Mouse (Mus musculus) MEL (cell line): ENCODE measurements around the gene Smad6. TPM values are rescaled to one million over a fixed set of nuclear protein-coding genes. Genes with fewer than 3 reads are reported as not detected.

Source experiments
- DNase-seq: peaks from one replicate; pipeline ENCODE4 v3.0.0; 2011; ENCODE audit warnings: low read depth, low spot score
- H3K27ac ChIP-seq: 2 replicates; pipeline ENCODE4 v1.5.1; 2012; ENCODE audit warnings: low read depth, mild to moderate bottlenecking, control low read depth, low read length, moderate library complexity; ENCODE audit not compliant: control insufficient read depth
- H3K27me3 ChIP-seq, 2 experiments: fragments of 150-350 bp in 1 of 2; sonication (generic) in 1 of 2; 2 replicates each; pipeline ENCODE4 v1.6.1; 2012; ENCODE audit warnings: low read length in 2 of 2, mild to moderate bottlenecking in 2 of 2, improper control_type of control experiment in 1 of 2, moderate library complexity in 1 of 2; ENCODE audit not compliant: insufficient read depth in 2 of 2, control insufficient read depth in 1 of 2
- H3K36me3 ChIP-seq, 2 experiments: 2 replicates each; pipeline ENCODE4 v1.6.1; 2012 to 2014; ENCODE audit warnings: low read length in 2 of 2, improper control_type of control experiment in 1 of 2, inconsistent platforms in 1 of 2, mild to moderate bottlenecking in 1 of 2; ENCODE audit not compliant: insufficient read depth in 2 of 2, control insufficient read depth in 1 of 2
- H3K4me1 ChIP-seq, 2 experiments: fragments of 150-350 bp in 1 of 2; sonication (generic) in 1 of 2; 2 replicates each; pipeline ENCODE4 v1.6.1; 2012; ENCODE audit warnings: low read length in 2 of 2, improper control_type of control experiment in 1 of 2, mild to moderate bottlenecking in 1 of 2; ENCODE audit not compliant: insufficient read depth in 2 of 2, control insufficient read depth in 1 of 2
- H3K4me3 ChIP-seq, 2 experiments: fragments of 150-350 bp in 1 of 2; sonication (generic) in 1 of 2; 2 replicates each; pipeline ENCODE4 v1.5.1; 2012; ENCODE audit warnings: low read depth in 2 of 2, low read length in 2 of 2, mild to moderate bottlenecking in 2 of 2, moderate library complexity in 2 of 2, control low read depth in 1 of 2, improper control_type of control experiment in 1 of 2; ENCODE audit not compliant: control insufficient read depth in 1 of 2, insufficient read depth in 1 of 2
- H3K79me2 ChIP-seq: 2 replicates; pipeline ENCODE4 v1.6.1; 2012; ENCODE audit warnings: mild to moderate bottlenecking, low read length, moderate library complexity; ENCODE audit not compliant: control insufficient read depth, poor library complexity, insufficient read depth
- H3K9ac ChIP-seq: 2 replicates; pipeline ENCODE4 v1.6.1; 2012; ENCODE audit warnings: low read depth, mild to moderate bottlenecking, control low read depth, low read length, moderate library complexity; ENCODE audit not compliant: control insufficient read depth, poor library complexity, severe bottlenecking
- H3K9me3 ChIP-seq: fragments of 150-350 bp; sonication (generic); replicated peaks from 2 replicates; pipeline ENCODE4 v1.6.1; 2012; ENCODE audit warnings: mild to moderate bottlenecking, low read length, improper control_type of control experiment, moderate library complexity; ENCODE audit not compliant: insufficient read depth
- BHLHE40 ChIP-seq: IDR thresholded peaks from 2 replicates; pipeline ENCODE4 v1.6.1; 2012; ENCODE audit warnings: low read depth, mild to moderate bottlenecking, inconsistent platforms, low read length, improper control_type of control experiment, borderline replicate concordance
- E2F4 ChIP-seq: IDR thresholded peaks from 2 replicates; pipeline ENCODE4 v1.6.1; 2011; ENCODE audit warnings: low read depth, low read length, improper control_type of control experiment, borderline replicate concordance
- ELF1 ChIP-seq: IDR thresholded peaks from 2 replicates; pipeline ENCODE4 v1.6.1; 2014; ENCODE audit warnings: low read depth, mild to moderate bottlenecking, inconsistent platforms, low read length, improper control_type of control experiment, moderate library complexity
- HCFC1 ChIP-seq: IDR thresholded peaks from 2 replicates; pipeline ENCODE4 v1.6.1; 2012; ENCODE audit warnings: low read depth, mild to moderate bottlenecking, inconsistent platforms, low read length, improper control_type of control experiment, moderate library complexity
- KAT2A ChIP-seq: conservative IDR thresholded peaks from 2 replicates; pipeline ENCODE4 v1.6.1; 2012; ENCODE audit warnings: low read depth, low read length, improper control_type of control experiment, inconsistent platforms
- MAZ ChIP-seq: IDR thresholded peaks from 2 replicates; pipeline ENCODE4 v1.6.1; 2012; ENCODE audit warnings: low read depth, mild to moderate bottlenecking, inconsistent platforms, low read length, improper control_type of control experiment
- POLR2AphosphoS2 ChIP-seq: IDR thresholded peaks from 2 replicates; pipeline ENCODE4 v1.6.1; 2011; ENCODE audit warnings: low read length, improper control_type of control experiment
- UBTF ChIP-seq: IDR thresholded peaks from 2 replicates; pipeline ENCODE4 v1.6.1; 2012; ENCODE audit warnings: low read depth, mild to moderate bottlenecking, inconsistent platforms, low read length, improper control_type of control experiment, moderate library complexity, borderline replicate concordance; ENCODE audit not compliant: insufficient read depth
- ZKSCAN1 ChIP-seq: IDR thresholded peaks from 2 replicates; pipeline ENCODE4 v1.6.1; 2012; ENCODE audit warnings: low read depth, mild to moderate bottlenecking, inconsistent platforms, low read length, improper control_type of control experiment, moderate library complexity
- ZMIZ1 ChIP-seq: IDR thresholded peaks from 2 replicates; pipeline ENCODE4 v1.6.1; 2012; ENCODE audit warnings: low read depth, mild to moderate bottlenecking, inconsistent platforms, low read length, improper control_type of control experiment, moderate library complexity
- ZNF384 ChIP-seq: IDR thresholded peaks from 2 replicates; pipeline ENCODE4 v1.6.1; 2012; ENCODE audit warnings: low read depth, mild to moderate bottlenecking, inconsistent platforms, low read length, improper control_type of control experiment
- polyA plus RNA-seq, 2 experiments: library from polyadenylated mRNA; stranded (reverse) in 1 of 2; unstranded in 1 of 2; fragments of >175 nt in 1 of 2; fragments of >200 nt in 1 of 2; gene quantifications; 2 replicates each; pipeline versions ENCODE4 v1.2.1 to v1.2.4; 2012; ENCODE audit warnings: low replicate concordance in 2 of 2, low read depth in 1 of 2; ENCODE audit not compliant: insufficient read length in 2 of 2, insufficient read depth in 1 of 2, missing spikeins in 1 of 2
- total RNA-seq: library from RNA; depleted of rRNA; stranded (reverse); fragments of 300-350 nt; gene quantifications from 2 replicates; pipeline ENCODE4 v1.2.3, GENCODE M21; 2012

Smad6 gene
- total and polyA plus RNA-seq, 3 experiments: 2.2 to 3.9 TPM; not detected in 1

DNA sequence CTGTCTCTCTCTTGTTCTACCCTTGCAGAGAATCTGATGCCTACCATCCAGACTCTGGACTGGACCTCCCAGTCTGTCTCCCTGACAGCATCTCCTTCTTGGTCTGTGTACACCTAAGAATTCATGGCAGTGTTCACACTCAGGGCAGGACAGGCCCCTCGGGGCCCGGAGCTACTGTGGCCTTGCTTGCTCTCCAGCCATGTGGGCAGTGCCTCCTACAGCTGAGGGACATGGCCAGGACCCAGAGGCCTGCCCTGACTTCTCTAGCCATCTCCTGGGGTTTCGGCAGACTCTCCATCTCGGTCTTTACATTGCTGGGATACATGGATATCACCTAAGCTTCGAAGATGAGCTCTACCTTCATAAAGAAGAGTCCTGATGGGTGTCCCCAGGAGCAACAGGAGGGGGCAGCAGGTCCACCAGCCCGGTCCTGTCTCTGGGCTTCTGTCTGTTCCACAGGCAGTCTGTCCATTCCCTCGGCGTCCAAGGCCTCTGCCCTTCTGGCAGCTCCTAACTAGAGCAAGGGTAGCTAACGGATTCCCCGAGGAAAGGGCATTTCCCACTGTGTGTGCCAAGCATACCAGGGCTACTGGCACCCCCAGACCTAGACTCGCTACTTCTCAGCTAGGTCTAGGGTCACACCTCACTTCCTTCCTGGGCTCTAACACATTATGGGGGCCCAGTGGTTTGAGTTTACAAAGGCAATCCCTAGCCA is 49.1 kb downstream of the Smad6 start:
- Histone ChIP-seq H3K4me1 (peaks cover 0 to 9% of the 10 kb centered on the region in 2 experiments; a peak in 2 of 4 replicates), H3K36me3 (peaks cover 0 to 2% of the 10 kb centered on the region in 2 experiments; a peak in 2 of 4 replicates), H3K4me3 (no peak overlapping the region), H3K27me3 (no peaks in the 10 kb centered on the region), H3K9ac (no peak overlapping the region), H3K9me3 (no peaks in the 10 kb centered on the region), H3K27ac (no peak overlapping the region), H3K79me2 (no peaks in the 10 kb centered on the region)
- DNase-seq: no peak
- TF ChIP-seq UBTF: no peak
- no peak for TF ChIP-seq ELF1
- no peak for TF ChIP-seq ZNF384

DNA sequence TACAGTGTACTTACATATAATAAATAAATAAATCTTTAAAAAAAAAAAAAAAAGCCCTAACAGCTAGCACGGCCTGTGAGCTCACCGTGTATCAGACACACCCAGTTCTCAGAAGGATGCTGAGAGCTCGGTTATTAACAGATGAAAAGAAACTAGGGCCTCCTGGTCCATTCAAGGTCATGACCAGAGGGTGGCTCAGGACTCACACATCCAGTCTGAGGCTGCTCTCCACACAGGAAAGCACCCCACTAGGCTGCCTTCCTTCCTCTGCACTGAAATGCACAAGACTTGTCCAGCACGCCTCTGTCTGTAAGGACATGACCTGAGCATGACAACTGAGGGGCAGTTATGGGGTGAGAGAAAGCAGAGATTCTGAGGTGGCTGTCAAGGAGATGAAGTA is 50.3 kb downstream of the Smad6 start:
- no peak overlapping the region for H3K27ac ChIP-seq
- H3K9ac ChIP-seq: no peak overlapping the region
- H3K9me3 ChIP-seq: no peaks in the 10 kb centered on the region
- H3K27me3 ChIP-seq: no peaks in the 10 kb centered on the region
- DNase-seq: no peak
- H3K4me1 ChIP-seq: peaks cover 0 to 9% of the 10 kb centered on the region in 2 experiments; a peak in 2 of 4 replicates
- H3K79me2 ChIP-seq: no peaks in the 10 kb centered on the region
- TF ChIP-seq E2F4 (no peak), ZKSCAN1 (no peak), ZMIZ1 (no peak)
- TF ChIP-seq, all 39 proteins: peak for 0
- peaks cover 0 to 2% of the 10 kb centered on the region in 2 experiments; a peak in 2 of 4 replicates for H3K36me3 ChIP-seq
- no peak overlapping the region for H3K4me3 ChIP-seq

DNA sequence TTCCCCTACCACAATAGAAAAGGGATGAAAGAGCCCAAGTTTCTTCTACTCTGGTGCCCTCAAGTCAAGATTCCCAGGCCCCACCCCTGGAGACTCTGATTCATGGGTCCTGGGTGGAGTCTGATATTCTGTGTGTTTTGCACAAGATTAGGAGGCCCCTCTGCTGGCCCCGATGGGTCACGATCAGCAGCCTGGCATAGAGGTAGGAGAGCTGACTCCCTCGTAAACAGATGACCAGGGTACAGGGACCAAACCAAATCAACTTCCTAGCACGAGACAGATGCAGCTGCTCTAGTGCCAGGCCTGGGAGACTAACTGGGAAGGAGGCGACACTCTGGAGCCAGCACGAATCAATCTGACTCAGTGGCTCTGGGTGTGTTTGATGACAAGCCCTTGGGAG is 51.0 kb downstream of the Smad6 start:
- H3K27ac ChIP-seq: no peak overlapping the region
- H3K27me3 ChIP-seq: no peaks in the 10 kb centered on the region
- peaks cover 0 to 9% of the 10 kb centered on the region in 2 experiments; a peak in 2 of 4 replicates for H3K4me1 ChIP-seq
- no peak overlapping the region for H3K4me3 ChIP-seq
- no peak for DNase-seq
- no peak overlapping the region for H3K9ac ChIP-seq
- peaks cover 0 to 2% of the 10 kb centered on the region in 2 experiments; a peak in 2 of 4 replicates for H3K36me3 ChIP-seq
- no peaks in the 10 kb centered on the region for H3K79me2 ChIP-seq
- TF ChIP-seq HCFC1 (no peak), KAT2A (no peak), BHLHE40 (no peak), ZKSCAN1 (no peak), MAZ (no peak), POLR2AphosphoS2 (no peak), E2F4 (no peak)
- H3K9me3 ChIP-seq: no peaks in the 10 kb centered on the region
